Comparison of ENCODE assay signal across 12 mouse cellular contexts in the genomic region with DNA sequence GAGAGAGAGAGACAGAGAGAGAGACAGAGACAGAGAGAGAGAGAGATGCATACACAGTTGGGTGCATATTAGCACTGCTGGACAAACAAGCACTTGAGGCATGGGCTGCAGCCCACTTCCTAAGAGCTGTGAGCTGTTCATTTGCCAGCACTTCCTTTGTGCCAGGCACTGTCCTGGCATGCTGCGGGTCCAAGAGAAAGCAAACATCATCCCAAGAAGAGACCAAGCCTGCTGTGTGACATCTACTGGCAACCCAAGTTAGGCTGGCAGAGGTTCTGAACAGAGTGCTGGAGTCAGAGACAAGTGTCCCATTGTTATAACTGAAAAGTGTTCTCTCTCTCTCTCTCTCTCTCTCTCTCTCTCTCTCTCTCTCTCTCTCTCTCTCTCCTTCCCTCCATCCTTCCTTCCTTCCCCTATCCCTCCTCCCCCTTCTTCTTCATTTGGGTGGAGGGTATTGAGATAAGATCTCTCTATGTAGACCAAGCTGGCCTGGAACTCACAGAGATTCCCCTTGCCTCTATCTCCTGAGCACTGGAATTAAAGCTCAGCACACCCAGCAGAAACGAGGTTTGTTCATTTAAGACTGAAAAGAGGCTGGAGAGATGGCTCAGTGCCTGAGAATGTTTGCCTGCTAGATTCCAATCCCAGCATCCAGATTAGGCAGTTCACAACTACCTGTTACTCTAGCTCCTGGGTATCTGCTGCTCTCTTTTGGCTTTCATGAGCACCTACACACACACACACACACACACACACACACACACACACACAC. TPM values are rescaled to one million over a fixed set of nuclear protein-coding genes. Genes with fewer than 3 reads are reported as not detected.
DNase-seq lines count a peak whose midpoint lies in the region; ATAC-seq and TF ChIP-seq lines count a peak whose summit lies in the region.
"Had no signal": no experiment of that assay in that cellular context is flagged by ENCODE, and none has a peak within 500 bp of the region (broad histone marks: within the 10 kb centered on the region; RNA-seq: fewer than 3 reads in every experiment).

No protein-coding gene starts in this region.

- no peak overlapping the region for H3K4me2 ChIP-seq in neural tube, embryonic 15.5 days

- H3K9me3 ChIP-seq in neural tube, embryonic 15.5 days (replicated peaks) = no peaks in the 10 kb centered on the region

- no peaks in the 10 kb centered on the region for H3K27me3 ChIP-seq in neural tube, embryonic 15.5 days (replicated peaks)

- peak; percentile 73; the same call in 1 of the 2 replicates for ATAC-seq in neural tube, embryonic 15.5 days (ENCODE audit: low FRiP score)

- no peak overlapping the region for H3K4me3 ChIP-seq in layer of hippocampus, adult 2 months
- no peak overlapping the region for H3K4me3 ChIP-seq in neural tube, embryonic 15.5 days (replicated peaks)
- H3K4me3 ChIP-seq: left cerebral cortex, adult 2 months had no signal

- peak in 1 of 2 experiments; percentile 57 for DNase-seq in layer of hippocampus, adult 2 months (ENCODE audit: low spot score in 2 of 2)
- no peak for DNase-seq in layer of hippocampus, postnatal 25 days (ENCODE audit: extremely low spot score in 1 of 2, low spot score in 1 of 2)
- DNase-seq in cerebellum, adult 9-11 months = peak; percentile 45
- peak; percentile 51 to 55 for DNase-seq in layer of hippocampus, adult 8-10 months (ENCODE audit: low spot score in 2 of 2)
- DNase-seq in thymus, postnatal 14 days = no peak
- DNase-seq in adrenal gland, adult 2 months = no peak
- DNase-seq in heart, adult 18-20 months = no peak
- DNase-seq: kidney, adult 18-20 months had no signal

- H3K36me3 ChIP-seq in neural tube, embryonic 15.5 days = no peaks in the 10 kb centered on the region

- TF ChIP-seq CTCF in layer of hippocampus, adult 2 months (conservative IDR thresholded peaks at IDR 0.05) = no peak

- peaks cover 8% of the 10 kb centered on the region for H3K4me1 ChIP-seq in neural tube, embryonic 15.5 days

- peak overlapping the region; percentile 48; the same call in 1 of the 2 replicates for H3K27ac ChIP-seq in layer of hippocampus, adult 2 months
- H3K27ac ChIP-seq in neural tube, embryonic 15.5 days (replicated peaks) = peak overlapping the region; percentile 60
- H3K27ac ChIP-seq: liver, embryonic 14.5 days had no signal

- H3K9ac ChIP-seq in neural tube, embryonic 15.5 days (replicated peaks) = no peak overlapping the region
- H3K9ac ChIP-seq: liver, embryonic 14.5 days had no signal

- WGBS in neural tube, embryonic 15.5 days = 44% methylated on average over 2 of the region's 2 CpGs

RNA-seq across cellular contexts. Expression of a gene that starts 42.6 kb away (rescaled TPM):
- not detected for total RNA-seq in layer of hippocampus, adult 2 months (2021)
- total RNA-seq in layer of hippocampus, postnatal 25 days (2021) = not detected
- total RNA-seq in layer of hippocampus, adult 8-10 months (2022) = not detected
- polyA plus RNA-seq in neural tube, embryonic 15.5 days (2015; fragmentation: Nextera tagmentation; extraction: Ambion mirVana) = not detected in 2 replicates
- not detected for total RNA-seq in adrenal gland, adult 2 months (2021)
- not detected in 2 replicates for polyA plus RNA-seq in adrenal gland, adult 2 months (2012; rRNA removed)
- total RNA-seq in heart, adult 18-20 months (2021) = not detected
- total RNA-seq: left cerebral cortex, adult 2 months had no signal
- polyA plus RNA-seq: heart, postnatal 0 days; liver, embryonic 14.5 days had no signal

Comparison
In these comparisons a context has a peak if more than half of its experiments do, and no peak if none do; other contexts are left out.
1. DNase-seq: peak in cerebellum, adult 9-11 months (single experiment) and layer of hippocampus, adult 8-10 months (2 of 2); none in layer of hippocampus, postnatal 25 days (0 of 2), thymus, postnatal 14 days (single experiment), adrenal gland, adult 2 months (single experiment) and heart, adult 18-20 months (0 of 2).